Mouse (Mus musculus): Measurements from ENCODE around the gene Ppm1e.
A peak's percentile ranks its signal among the peaks of the same experiment; 100 is the strongest.

The Ppm1e gene

GRCm38 (mm10) chr11:87358331-87359261 is at the start of gene Ppm1e:
Ppm1e (minus strand) TSS chr11:87359023.
- peak; percentile 85 for DNase-seq (ENCODE audit: inconsistent ontology term)

- DNase-seq (ENCODE audit: inconsistent ontology term) = no peak
Observed at GRCm38 (mm10) chr11:87404876-87405275, 46.1 kb upstream of the Ppm1e start, which contains the start of the genes Rad51c and Tex14. Rad51c (minus strand) TSS chr11:87404954. Tex14 (plus strand) TSS chr11:87405065.

- DNase-seq (ENCODE audit: inconsistent ontology term) = peak; percentile 97
Observed at GRCm38 (mm10) chr11:87404111-87404853, 45.5 kb upstream of the Ppm1e start.

- DNase-seq (ENCODE audit: inconsistent ontology term) = no peak
Observed at GRCm38 (mm10) chr11:87398402-87398801, 39.6 kb upstream of the Ppm1e start.

GRCm38 (mm10) chr11:87393855-87394254 is 35.0 kb upstream of the Ppm1e start:
- peak; percentile 19 for DNase-seq (ENCODE audit: inconsistent ontology term)

- DNase-seq (ENCODE audit: inconsistent ontology term) = no peak
Observed at GRCm38 (mm10) chr11:87385676-87386075, 26.9 kb upstream of the Ppm1e start.

GRCm38 (mm10) chr11:87384551-87384950 is 25.7 kb upstream of the Ppm1e start:
- no peak for DNase-seq (ENCODE audit: inconsistent ontology term)

GRCm38 (mm10) chr11:87367865-87368580 is 9.2 kb upstream of the Ppm1e start:
- no peak for DNase-seq (ENCODE audit: inconsistent ontology term)

- no peak for DNase-seq (ENCODE audit: inconsistent ontology term)
Observed at GRCm38 (mm10) chr11:87367061-87367460, 8.2 kb upstream of the Ppm1e start.

- DNase-seq (ENCODE audit: inconsistent ontology term) = no peak
Observed at GRCm38 (mm10) chr11:87365120-87365519, 6.3 kb upstream of the Ppm1e start.

- no peak for DNase-seq (ENCODE audit: inconsistent ontology term)
Observed at GRCm38 (mm10) chr11:87359262-87359612, 414 bp upstream of the Ppm1e start.

- peak; percentile 16 for DNase-seq (ENCODE audit: inconsistent ontology term)
Observed at GRCm38 (mm10) chr11:87357317-87358300, 1.2 kb downstream of the Ppm1e start.

- no peak for DNase-seq (ENCODE audit: inconsistent ontology term)
Observed at GRCm38 (mm10) chr11:87354861-87355260, 4.0 kb downstream of the Ppm1e start.

GRCm38 (mm10) chr11:87353646-87354170 is 5.1 kb downstream of the Ppm1e start:
- DNase-seq (ENCODE audit: inconsistent ontology term) = no peak

- DNase-seq (ENCODE audit: inconsistent ontology term) = no peak
Observed at GRCm38 (mm10) chr11:87326381-87326780, 32.4 kb downstream of the Ppm1e start.

- no peak for DNase-seq (ENCODE audit: inconsistent ontology term)
Observed at GRCm38 (mm10) chr11:87322558-87322957, 36.3 kb downstream of the Ppm1e start.

GRCm38 (mm10) chr11:87320007-87320406 is 38.8 kb downstream of the Ppm1e start:
- no peak for DNase-seq (ENCODE audit: inconsistent ontology term)

GRCm38 (mm10) chr11:87318956-87319708 is 39.7 kb downstream of the Ppm1e start:
- DNase-seq (ENCODE audit: inconsistent ontology term) = no peak

GRCm38 (mm10) chr11:87313533-87313932 is 45.3 kb downstream of the Ppm1e start:
- DNase-seq (ENCODE audit: inconsistent ontology term) = no peak

GRCm38 (mm10) chr11:87310309-87310708 is 48.5 kb downstream of the Ppm1e start:
- no peak for DNase-seq (ENCODE audit: inconsistent ontology term)

All from Muller cell, postnatal 12 days (primary cell).